Mouse (Mus musculus): ENCODE data around the gene Lgals3bp.

Gene Lgals3bp

DNA sequence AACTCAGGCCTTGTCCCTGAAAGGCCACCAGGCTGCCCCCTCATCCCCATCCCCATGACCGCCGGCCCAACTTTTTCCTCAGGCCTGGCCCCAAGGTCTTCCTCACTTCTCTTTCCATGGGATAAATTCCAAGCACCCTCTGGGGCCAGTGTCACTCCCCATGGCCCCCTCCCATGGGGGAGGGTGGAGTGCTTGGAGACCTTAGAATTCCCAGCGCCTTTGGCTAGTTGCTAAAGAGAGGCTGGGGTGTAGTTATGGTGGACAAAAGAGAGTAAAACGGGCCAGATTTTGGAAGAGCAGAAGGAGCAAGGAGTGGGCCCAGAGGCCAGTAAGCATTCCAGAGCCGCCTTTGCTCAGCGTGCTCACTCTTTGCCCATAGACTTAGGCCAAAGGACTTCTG lies 46.3 kb downstream of the Lgals3bp start, which contains the start of gene Timp2:
Gene Timp2, minus strand, starts transcription at position 101 of the 400 bp plus-strand sequence.
- DNase-seq: no peak

DNA sequence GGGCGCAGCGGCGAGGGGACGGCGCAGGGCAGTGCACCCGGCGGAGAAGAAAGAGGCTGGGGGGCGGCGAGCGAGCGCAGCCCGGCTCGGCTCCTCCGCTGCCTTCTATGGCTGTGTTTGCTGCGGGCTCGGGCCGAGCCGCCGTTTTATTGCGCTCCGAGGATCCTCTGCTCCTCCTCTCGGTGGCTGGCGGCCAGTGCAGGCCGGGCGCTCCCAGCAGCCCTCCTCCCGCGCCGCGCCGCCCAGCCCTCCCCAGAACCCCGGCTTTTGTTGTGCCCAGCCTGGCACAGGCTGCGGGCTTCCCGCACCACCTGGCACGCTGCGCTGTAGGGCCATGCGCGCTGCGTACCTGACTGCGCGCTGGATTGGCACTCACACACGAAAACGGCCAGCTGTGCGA lies 46.7 kb downstream of the Lgals3bp start:
- peak; percentile 92 for DNase-seq

GRCm38 (mm10) chr11:118354636-118355191 lies 47.2 kb downstream of the Lgals3bp start:
- peak; percentile 33 for DNase-seq

- no peak for DNase-seq
Observed at GRCm38 (mm10) chr11:118349494-118349893, 52.4 kb downstream of the Lgals3bp start.

GRCm38 (mm10) chr11:118348877-118349276 lies 53.0 kb downstream of the Lgals3bp start:
- DNase-seq: peak; percentile 40

DNA sequence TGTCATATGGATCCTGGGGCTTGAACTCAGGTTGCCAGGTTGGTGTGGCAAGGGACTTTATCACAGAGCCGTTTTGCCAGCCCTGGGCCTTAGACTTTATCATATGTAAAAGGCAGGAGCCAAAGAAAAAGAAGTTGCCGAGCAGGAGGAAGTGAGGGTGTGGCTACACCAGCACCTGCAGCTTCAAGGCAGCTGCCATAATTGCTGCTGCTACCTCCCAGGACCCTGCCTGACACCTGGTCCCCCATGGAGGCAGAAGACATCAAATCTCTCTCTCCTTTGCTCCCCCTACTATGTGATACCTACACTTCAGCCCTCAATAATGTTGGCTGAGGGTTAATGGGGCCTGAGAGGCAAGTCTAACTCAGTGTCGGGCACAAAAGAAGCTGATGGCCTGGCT lies 53.5 kb downstream of the Lgals3bp start:
- DNase-seq: no peak

- no peak for DNase-seq
Observed at GRCm38 (mm10) chr11:118347911-118348310, 54.0 kb downstream of the Lgals3bp start.

DNA sequence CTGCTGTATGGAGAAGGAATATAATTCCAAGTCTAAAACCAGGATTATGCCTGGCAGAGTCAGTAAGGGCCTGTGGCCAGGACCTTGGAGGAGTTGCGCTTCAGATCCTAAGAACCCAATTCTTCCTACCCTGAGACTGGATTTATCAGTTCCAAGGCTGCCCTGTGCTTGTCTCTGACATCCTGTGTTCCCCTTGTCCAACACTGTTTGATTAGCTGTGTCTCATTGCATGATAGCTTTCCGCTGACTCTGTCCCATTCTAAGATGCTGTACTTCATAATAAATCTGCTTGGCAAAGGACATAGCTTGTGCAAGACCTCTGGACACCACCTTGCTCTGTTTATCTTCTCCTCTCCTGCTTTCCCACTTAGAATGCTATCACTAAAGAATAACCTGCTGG lies 54.5 kb downstream of the Lgals3bp start:
- DNase-seq: no peak

- DNase-seq: no peak
Observed at GRCm38 (mm10) chr11:118346395-118347096, 55.3 kb downstream of the Lgals3bp start.

DNA sequence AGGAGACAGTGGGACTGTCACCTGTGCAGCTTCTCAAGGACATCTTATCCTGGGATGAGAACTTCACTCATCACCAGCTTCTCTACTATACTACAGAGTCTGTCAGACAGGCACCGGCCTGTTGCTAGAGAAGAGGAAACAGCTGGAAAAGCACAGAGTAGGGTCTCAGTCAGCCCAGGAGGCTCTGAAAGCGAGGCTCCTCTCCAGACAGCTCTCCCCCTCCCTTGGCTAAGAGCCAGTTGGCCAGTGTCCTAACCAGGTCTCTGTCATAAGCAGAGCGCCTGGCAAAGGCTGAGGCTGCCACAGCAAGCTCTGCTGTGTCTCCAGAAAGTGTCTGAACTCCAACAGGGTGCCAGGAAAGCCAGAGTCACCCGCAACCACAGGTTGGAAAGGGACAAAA lies 56.2 kb downstream of the Lgals3bp start:
- DNase-seq: no peak

DNA sequence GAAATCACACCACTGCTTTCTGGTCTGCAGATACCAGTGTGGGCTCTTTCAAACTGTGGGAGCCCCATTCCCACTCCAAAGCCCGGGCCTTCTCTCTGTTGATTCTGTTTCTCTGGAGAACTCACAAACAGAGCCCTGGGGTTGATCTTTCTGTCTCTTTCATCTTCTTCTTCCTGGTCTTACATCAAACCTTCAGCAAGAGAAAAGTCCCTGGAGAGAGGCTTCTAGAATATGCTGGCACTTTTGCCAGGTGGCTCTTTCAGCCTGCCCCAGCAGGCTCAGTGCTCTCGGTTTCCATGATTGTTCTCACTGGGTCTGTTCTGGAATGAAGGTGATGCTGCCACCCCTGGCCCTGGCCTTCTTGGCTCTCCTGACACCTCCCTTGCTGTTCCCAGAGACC lies 58.3 kb downstream of the Lgals3bp start:
- DNase-seq: no peak
